Mouse (Mus musculus) brain, embryonic 14.5 days (tissue): ENCODE results near the gene Lasp1.

Experiments used
- CTCF ChIP-seq: fragments of 200-500 bp; IDR thresholded peaks from 2 replicates; pipeline ENCODE4 v1.5.1; 2012; ENCODE audit warnings: inconsistent platforms, mild to moderate bottlenecking, moderate library complexity, borderline replicate concordance; ENCODE audit not compliant: insufficient read depth, insufficient read length; ENCODE audit errors: extremely low read depth
- POLR2A ChIP-seq: fragments of 200-500 bp; IDR thresholded peaks from 2 replicates; pipeline ENCODE4 v1.6.1; 2012; ENCODE audit warnings: mild to moderate bottlenecking, inconsistent platforms, borderline replicate concordance; ENCODE audit not compliant: poor library complexity, insufficient read depth, insufficient read length, severe bottlenecking; ENCODE audit errors: extremely low read depth

- no peak for TF ChIP-seq CTCF
- no peak for TF ChIP-seq POLR2A
Measured at GRCm38 (mm10) chr11:97855473-97855872, 56.7 kb downstream of the Lasp1 start.
